Mouse (Mus musculus) heart, embryonic 11.5 days (tissue): ENCODE data around the gene Eif2ak2. TPM values are rescaled to one million over a fixed set of nuclear protein-coding genes. Genes with fewer than 3 reads are reported as not detected.

Experiments
- ATAC-seq: fragments of 200-750 bp; cut with Nextera tagmentation; replicated peaks from 2 replicates; pipeline ENCODE4 v1.8.0; 2017; ENCODE audit warnings: moderate library complexity; ENCODE audit not compliant: insufficient number of reproducible peaks, low FRiP score, low TSS enrichment
- H3K27ac ChIP-seq: fragments of 300-500 bp; sonication (generic); 2 replicates; pipeline ENCODE4 v1.5.1; 2014; ENCODE audit warnings: mild to moderate bottlenecking, low read depth, low read length
- H3K27me3 ChIP-seq: fragments of 300-500 bp; sonication (generic); 2 replicates; pipeline ENCODE4 v1.6.1; 2014; ENCODE audit warnings: mild to moderate bottlenecking, low read length, mixed read lengths; ENCODE audit not compliant: control insufficient read depth, insufficient read depth
- H3K36me3 ChIP-seq: fragments of 300-500 bp; sonication (generic); 2 replicates; pipeline ENCODE4 v1.6.1; 2014; ENCODE audit warnings: mild to moderate bottlenecking, low read length, moderate library complexity, mixed read lengths; ENCODE audit not compliant: control insufficient read depth, insufficient read depth
- H3K4me1 ChIP-seq: fragments of 300-500 bp; sonication (generic); 2 replicates; pipeline ENCODE4 v1.6.1; 2014; ENCODE audit warnings: low read length; ENCODE audit not compliant: control insufficient read depth, insufficient read depth
- H3K4me2 ChIP-seq: fragments of 300-500 bp; sonication (generic); 2 replicates; pipeline ENCODE4 v1.6.1; 2014; ENCODE audit warnings: mild to moderate bottlenecking, moderate library complexity
- H3K4me3 ChIP-seq: fragments of 300-500 bp; sonication (generic); 2 replicates; pipeline ENCODE4 v1.5.1; 2014; ENCODE audit warnings: low read depth, low read length
- H3K9ac ChIP-seq: fragments of 300-500 bp; sonication (generic); 2 replicates; pipeline ENCODE4 v1.6.1; 2014; ENCODE audit warnings: mild to moderate bottlenecking, low read depth, low read length, moderate library complexity
- H3K9me3 ChIP-seq: fragments of 300-500 bp; sonication (generic); replicated peaks from 2 replicates; pipeline ENCODE4 v1.6.1; 2016; ENCODE audit warnings: low read length; ENCODE audit not compliant: control insufficient read depth
- WGBS: fragments of 180-500 bp; shearing (Covaris S2); extraction: QIAGEN DNeasy Blood & Tissue Kit; methylation state at CpG from one replicate; pipeline ENCODE4 v1.1.7; 2014; ENCODE audit not compliant: insufficient replicate concordance; 5-methylcytosine and 5-hydroxymethylcytosine counted together
- polyA plus RNA-seq: library from polyadenylated mRNA; unstranded; fragments of >200 nt; fragmentation: Nextera tagmentation; extraction: Ambion mirVana; gene quantifications from 2 replicates; pipeline ENCODE4 v1.2.1, GENCODE M21; 2014

Gene Eif2ak2
- polyA plus RNA-seq, 1 experiment from 2014 or later: 9.5 TPM

DNA sequence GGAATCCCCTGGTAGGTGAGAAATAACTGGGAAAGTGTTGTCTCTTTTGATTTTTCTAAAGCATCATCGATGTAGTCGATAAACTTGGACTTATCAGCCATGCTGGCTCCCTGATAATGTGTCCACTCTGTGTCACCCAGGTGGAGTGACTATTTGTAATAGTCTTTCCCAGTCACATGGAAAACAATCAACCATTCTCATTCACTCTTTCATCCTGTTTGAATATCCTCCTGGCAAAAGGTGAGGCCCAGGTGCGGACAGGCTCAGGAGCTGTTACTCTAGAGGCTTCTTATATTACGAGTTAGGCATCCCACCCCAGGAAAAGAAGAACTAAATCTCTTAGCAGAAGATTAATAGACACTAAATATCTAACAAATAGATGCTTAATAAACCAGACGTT lies 24.5 kb upstream of the Eif2ak2 start, which contains the start of gene Sult6b1:
Gene Sult6b1, minus strand, starts transcription at position 101 of the 400 bp plus-strand sequence.
- Histone ChIP-seq H3K36me3 (no peaks in the 10 kb centered on the region), H3K4me3 (no peak within 1 kb of the TSS), H3K9ac (no peak within 1 kb of the TSS), H3K4me1 (no peaks in the 10 kb centered on the region), H3K27me3 (no peaks in the 10 kb centered on the region), H3K4me2 (no peak within 1 kb of the TSS), H3K27ac (no peak within 1 kb of the TSS), H3K9me3 (no peaks in the 10 kb centered on the region)
- WGBS: 80% methylated on average over 5 of the region's 5 CpGs
- no peak for ATAC-seq

DNA sequence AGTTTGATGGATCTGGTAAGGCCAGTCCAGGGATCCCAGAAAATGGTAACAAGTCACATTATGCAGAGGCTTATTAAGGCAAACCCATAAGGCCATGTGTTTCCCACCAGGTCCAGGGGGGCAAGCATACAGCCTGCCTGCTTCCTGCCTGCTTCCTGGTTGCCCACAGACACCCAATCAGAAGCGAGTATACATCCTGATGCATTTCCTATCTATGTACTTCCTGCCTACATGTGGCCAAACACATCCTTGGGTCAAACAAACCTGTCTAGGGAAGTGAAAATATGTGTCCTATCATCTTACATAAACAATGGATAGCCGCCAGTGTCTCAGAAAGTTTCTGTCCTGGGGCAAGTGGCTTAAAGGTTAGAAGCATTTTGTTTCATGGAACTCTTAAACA lies 20.8 kb upstream of the Eif2ak2 start:
- H3K9me3 ChIP-seq: no peaks in the 10 kb centered on the region
- no peak overlapping the region for H3K4me3 ChIP-seq
- H3K4me1 ChIP-seq: no peaks in the 10 kb centered on the region
- 66% methylated on average over 2 of the region's 2 CpGs for WGBS
- no peak overlapping the region for H3K27ac ChIP-seq
- ATAC-seq: no peak
- no peak overlapping the region for H3K9ac ChIP-seq
- H3K27me3 ChIP-seq: no peaks in the 10 kb centered on the region
- H3K36me3 ChIP-seq: no peaks in the 10 kb centered on the region
- H3K4me2 ChIP-seq: no peak overlapping the region

DNA sequence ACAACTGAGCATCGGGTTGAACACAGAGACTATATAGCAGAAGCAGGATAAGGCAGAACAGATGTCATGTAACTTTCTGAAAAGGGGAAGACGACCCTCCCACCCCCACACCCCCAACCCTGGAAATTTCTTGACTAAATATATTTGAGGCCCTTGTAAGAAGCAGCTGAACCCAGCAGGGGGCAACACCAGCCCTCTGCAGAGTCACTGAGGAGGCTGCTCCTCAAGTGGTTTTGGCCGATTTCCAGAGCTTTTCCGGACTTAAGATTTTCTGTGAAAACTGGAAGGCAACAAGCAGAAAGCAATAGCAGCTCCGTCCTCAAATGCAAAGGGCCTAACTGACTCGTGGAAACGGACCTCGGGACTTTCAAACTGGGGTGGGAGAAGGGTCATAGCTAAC lies 13.0 kb upstream of the Eif2ak2 start:
- Histone ChIP-seq H3K4me2 (peak overlapping the region; percentile 42), H3K27me3 (no peaks in the 10 kb centered on the region), H3K27ac (no peak overlapping the region), H3K36me3 (no peaks in the 10 kb centered on the region), H3K9me3 (no peaks in the 10 kb centered on the region), H3K4me1 (no peaks in the 10 kb centered on the region), H3K4me3 (no peak overlapping the region), H3K9ac (no peak overlapping the region)
- WGBS: 31% methylated on average over 8 of the region's 8 CpGs
- no peak for ATAC-seq

DNA sequence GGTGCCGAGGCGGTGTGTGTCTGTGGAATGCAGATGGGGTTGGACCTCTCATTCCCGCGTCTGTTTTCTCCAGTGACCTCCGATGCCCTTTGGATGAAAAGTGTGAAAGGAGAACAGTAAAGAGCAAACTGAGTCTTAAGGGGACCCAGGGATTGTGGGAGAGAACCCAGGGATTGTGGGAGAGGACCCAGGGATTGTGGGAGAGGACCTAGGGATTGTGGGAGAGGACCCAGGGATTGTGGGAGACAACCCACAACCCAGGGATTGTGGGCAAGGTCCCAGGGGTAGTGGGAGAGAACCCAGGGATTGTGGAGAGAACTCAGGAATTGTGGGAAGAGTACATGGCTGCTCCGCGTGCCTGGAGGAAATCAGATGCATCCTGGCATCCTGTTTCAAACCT lies 12.6 kb upstream of the Eif2ak2 start:
- no peak overlapping the region for H3K4me2 ChIP-seq
- H3K36me3 ChIP-seq: no peaks in the 10 kb centered on the region
- 75% methylated on average over 7 of the region's 7 CpGs for WGBS
- no peak overlapping the region for H3K27ac ChIP-seq
- H3K4me1 ChIP-seq: no peaks in the 10 kb centered on the region
- no peak overlapping the region for H3K9ac ChIP-seq
- H3K27me3 ChIP-seq: no peaks in the 10 kb centered on the region
- no peak for ATAC-seq
- no peak overlapping the region for H3K4me3 ChIP-seq
- no peaks in the 10 kb centered on the region for H3K9me3 ChIP-seq

DNA sequence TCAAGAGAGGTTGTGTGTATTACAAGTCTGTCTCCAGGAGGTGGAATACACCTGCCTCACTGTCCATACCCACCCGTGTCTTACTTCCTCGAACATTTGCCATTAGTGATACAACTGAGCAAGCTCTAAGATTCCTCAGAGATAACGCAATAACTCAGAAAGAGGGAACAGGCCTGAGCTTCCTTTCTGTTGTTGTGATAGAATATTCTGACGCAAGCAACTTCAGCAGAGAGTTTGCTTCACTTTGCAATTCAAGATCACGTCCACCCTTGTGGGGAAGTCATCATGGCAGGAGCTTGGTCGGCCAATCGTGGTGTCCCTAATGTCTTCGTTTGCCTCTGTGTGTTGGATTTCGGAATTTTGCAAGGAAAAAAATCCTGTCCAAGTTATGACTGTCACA lies 8.6 kb upstream of the Eif2ak2 start:
- H3K27ac ChIP-seq: no peak overlapping the region
- no peaks in the 10 kb centered on the region for H3K27me3 ChIP-seq
- H3K4me3 ChIP-seq: no peak overlapping the region
- no peak overlapping the region for H3K4me2 ChIP-seq
- ATAC-seq: no peak
- H3K36me3 ChIP-seq: no peaks in the 10 kb centered on the region
- H3K9me3 ChIP-seq: no peaks in the 10 kb centered on the region
- WGBS: 73% methylated on average over 9 of the region's 9 CpGs
- no peak overlapping the region for H3K9ac ChIP-seq
- no peaks in the 10 kb centered on the region for H3K4me1 ChIP-seq

DNA sequence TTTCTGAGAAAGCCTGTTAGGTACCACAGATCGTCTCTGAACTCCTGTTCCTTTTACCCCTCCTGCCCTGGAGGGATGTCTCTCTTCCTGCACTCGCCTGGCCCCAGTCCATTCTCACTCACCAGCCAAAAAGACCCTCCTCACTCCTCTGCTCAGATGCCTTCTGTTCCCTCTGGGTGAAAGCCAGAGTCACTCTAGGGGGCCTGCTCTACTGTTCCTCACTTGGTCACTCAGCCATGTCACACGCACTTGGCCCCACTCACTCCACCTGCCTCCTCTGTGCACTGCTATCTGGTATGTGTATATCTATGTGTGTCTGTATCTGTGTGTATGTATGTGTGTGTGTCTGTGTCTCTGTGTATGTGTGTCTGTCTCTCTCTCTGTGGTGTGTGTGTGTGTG lies 6.8 kb upstream of the Eif2ak2 start:
- H3K9me3 ChIP-seq: no peaks in the 10 kb centered on the region
- no peak overlapping the region for H3K27ac ChIP-seq
- no peak for ATAC-seq
- H3K4me1 ChIP-seq: no peaks in the 10 kb centered on the region
- H3K4me3 ChIP-seq: no peak overlapping the region
- no peaks in the 10 kb centered on the region for H3K36me3 ChIP-seq
- no peak overlapping the region for H3K9ac ChIP-seq
- H3K27me3 ChIP-seq: no peaks in the 10 kb centered on the region
- no peak overlapping the region for H3K4me2 ChIP-seq
- 54% methylated on average over 3 of the region's 3 CpGs for WGBS

DNA sequence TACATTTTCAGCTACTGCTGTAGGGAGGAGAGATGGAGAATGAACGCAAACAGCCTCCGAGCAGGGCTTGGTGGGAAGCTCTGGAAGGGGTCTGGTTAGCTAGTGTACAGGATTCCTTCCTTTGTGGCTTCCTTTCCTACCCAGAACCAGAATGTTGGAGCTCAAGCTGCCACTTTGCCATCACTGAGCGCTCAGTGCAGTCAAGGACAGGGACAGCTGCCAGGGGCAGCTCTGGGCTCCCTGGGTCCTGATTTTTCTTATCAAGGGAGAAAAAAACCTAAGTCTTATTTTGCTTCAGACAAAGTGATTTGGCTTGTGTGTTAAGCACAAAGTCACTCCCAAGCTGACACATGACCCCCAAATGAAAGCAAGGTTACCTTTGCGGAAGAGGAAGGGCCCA lies 6.2 kb upstream of the Eif2ak2 start:
- Histone ChIP-seq H3K9me3 (no peaks in the 10 kb centered on the region), H3K27ac (no peak overlapping the region), H3K36me3 (no peaks in the 10 kb centered on the region), H3K4me2 (no peak overlapping the region), H3K27me3 (no peaks in the 10 kb centered on the region), H3K9ac (no peak overlapping the region), H3K4me3 (no peak overlapping the region), H3K4me1 (no peaks in the 10 kb centered on the region)
- 86% methylated on average over 4 of the region's 4 CpGs for WGBS
- no peak for ATAC-seq

DNA sequence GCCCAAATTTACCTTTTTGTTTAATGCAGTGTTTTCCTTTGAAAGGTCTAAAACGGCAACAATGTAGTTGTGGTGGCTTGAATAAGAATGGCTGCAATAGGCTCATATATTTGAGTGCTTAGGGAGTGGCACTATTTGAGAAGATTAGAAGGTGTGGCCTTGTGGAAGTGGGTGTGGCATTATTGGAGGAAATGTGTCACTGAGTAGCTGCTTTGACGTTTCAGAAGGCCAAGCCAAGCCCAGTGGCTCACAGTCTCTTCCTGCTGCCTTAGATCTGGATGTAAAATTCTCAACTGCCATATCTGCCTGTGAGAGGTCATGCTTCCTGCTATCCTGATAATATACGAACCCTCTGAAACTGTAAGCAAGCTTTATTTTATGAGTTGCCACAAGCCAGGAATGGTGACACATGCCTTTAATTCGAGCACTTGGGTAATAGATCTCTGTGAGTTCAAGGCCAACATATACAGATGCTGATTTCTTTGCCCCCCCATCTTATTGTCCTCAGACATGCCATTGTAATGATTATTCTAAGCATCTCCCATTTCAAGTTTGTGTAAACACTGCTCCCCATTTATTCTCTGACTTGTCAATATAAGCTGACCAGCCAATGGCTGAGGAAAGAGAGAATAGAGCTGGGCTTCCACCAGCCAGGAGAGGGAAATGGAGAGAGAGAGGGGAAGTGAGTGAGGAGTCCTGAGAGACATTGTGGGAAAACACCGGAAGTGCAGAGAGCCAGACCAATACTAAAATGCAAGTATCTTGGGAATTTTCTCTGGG lies 3.1 kb upstream of the Eif2ak2 start:
- 0 out of 2 replicates have a peak, but pooled peaks cover 7% of the 10 kb centered on the region for H3K4me1 ChIP-seq
- no peaks in the 10 kb centered on the region for H3K27me3 ChIP-seq
- ATAC-seq: no peak
- no peaks in the 10 kb centered on the region for H3K36me3 ChIP-seq
- WGBS: 72% methylated on average over 5 of the region's 5 CpGs
- no peak overlapping the region for H3K4me3 ChIP-seq
- H3K9me3 ChIP-seq: no peaks in the 10 kb centered on the region
- no peak overlapping the region for H3K9ac ChIP-seq
- no peak overlapping the region for H3K4me2 ChIP-seq
- no peak overlapping the region for H3K27ac ChIP-seq

DNA sequence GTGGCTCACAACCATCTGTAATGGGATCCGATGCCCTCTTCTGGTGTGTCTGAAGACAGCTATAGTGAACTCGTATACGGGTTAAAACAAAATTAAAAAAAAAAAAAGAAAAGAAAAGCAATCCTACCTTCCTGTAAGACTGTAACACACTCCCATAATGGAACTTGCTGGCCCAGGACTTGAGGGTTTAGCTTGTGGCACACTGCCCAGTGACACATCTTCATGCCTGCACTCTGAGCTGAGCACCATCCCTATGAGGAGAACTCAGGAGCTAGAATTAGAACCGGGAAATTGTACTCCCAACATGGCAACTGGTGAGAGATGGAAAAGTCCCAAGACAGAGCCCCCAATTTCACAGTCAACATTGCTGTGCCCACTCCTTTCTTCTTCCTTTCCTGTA lies 918 bp upstream of the Eif2ak2 start:
- H3K4me2 ChIP-seq: no peak overlapping the region
- H3K9me3 ChIP-seq: no peaks in the 10 kb centered on the region
- H3K27ac ChIP-seq: no peak overlapping the region
- H3K9ac ChIP-seq: no peak overlapping the region
- H3K36me3 ChIP-seq: no peaks in the 10 kb centered on the region
- no peaks in the 10 kb centered on the region for H3K27me3 ChIP-seq
- WGBS: 92% methylated on average over 4 of the region's 4 CpGs
- H3K4me3 ChIP-seq: no peak overlapping the region
- ATAC-seq: no peak
- 0 out of 2 replicates have a peak, but pooled peaks cover 7% of the 10 kb centered on the region for H3K4me1 ChIP-seq
